Mouse (Mus musculus) ES-Bruce4 (cell line): ENCODE measurements around the gene Mt4. TPM values are rescaled to one million over a fixed set of nuclear protein-coding genes. Genes with fewer than 3 reads are reported as not detected.
A peak's percentile ranks its signal among the peaks of the same experiment; 100 is the strongest.

Source experiments
- H3K27ac ChIP-seq: 2 replicates; pipeline ENCODE4 v1.5.1; 2012; ENCODE audit warnings: low read length, inconsistent platforms; ENCODE audit not compliant: insufficient read depth
- H3K27me3 ChIP-seq: 2 replicates; pipeline ENCODE4 v1.6.1; 2012; ENCODE audit warnings: mild to moderate bottlenecking, low read length, inconsistent platforms; ENCODE audit not compliant: control insufficient read depth, poor library complexity, insufficient read depth, severe bottlenecking
- H3K36me3 ChIP-seq: 2 replicates; pipeline ENCODE4 v1.6.1; 2012; ENCODE audit warnings: inconsistent platforms, mild to moderate bottlenecking, low read length, moderate library complexity; ENCODE audit not compliant: control insufficient read depth, poor library complexity, insufficient read depth, severe bottlenecking
- H3K4me1 ChIP-seq: one replicate; pipeline ENCODE4 v1.8.1; 2011; ENCODE audit warnings: low read length; ENCODE audit not compliant: control insufficient read depth, insufficient read depth
- H3K4me3 ChIP-seq: 2 replicates; pipeline ENCODE4 v1.5.1; 2011; ENCODE audit warnings: low read depth, mild to moderate bottlenecking, low read length
- H3K9ac ChIP-seq: 2 replicates; pipeline ENCODE4 v1.6.1; 2012; ENCODE audit warnings: low read depth, mild to moderate bottlenecking, inconsistent platforms; ENCODE audit not compliant: poor library complexity, severe bottlenecking
- H3K9me3 ChIP-seq: replicated peaks from 2 replicates; pipeline ENCODE4 v1.6.1; 2012; ENCODE audit warnings: mild to moderate bottlenecking, low read length, inconsistent platforms; ENCODE audit not compliant: control insufficient read depth, poor library complexity, insufficient read depth, severe bottlenecking
- CTCF ChIP-seq: IDR thresholded peaks from one replicate; pipeline ENCODE4 v1.8.1; 2011; ENCODE audit warnings: low read depth, low read length
- EP300 ChIP-seq: IDR thresholded peaks from 2 replicates; pipeline ENCODE4 v1.6.1; 2011; ENCODE audit warnings: low read depth, low read length; ENCODE audit not compliant: insufficient read depth
- POLR2A ChIP-seq: IDR thresholded peaks from one replicate; pipeline ENCODE4 v1.8.1; 2011; ENCODE audit warnings: low read length; ENCODE audit not compliant: insufficient read depth
- polyA plus RNA-seq: library from polyadenylated mRNA; stranded (reverse); fragments of >200 nt; gene quantifications from 2 replicates; pipeline ENCODE4 v1.2.4, GENCODE M21; 2011; ENCODE audit warnings: low read depth; ENCODE audit not compliant: missing spikeins, insufficient read depth, insufficient read length

Mt4 gene
- polyA plus RNA-seq, 1 experiment: not detected

DNA sequence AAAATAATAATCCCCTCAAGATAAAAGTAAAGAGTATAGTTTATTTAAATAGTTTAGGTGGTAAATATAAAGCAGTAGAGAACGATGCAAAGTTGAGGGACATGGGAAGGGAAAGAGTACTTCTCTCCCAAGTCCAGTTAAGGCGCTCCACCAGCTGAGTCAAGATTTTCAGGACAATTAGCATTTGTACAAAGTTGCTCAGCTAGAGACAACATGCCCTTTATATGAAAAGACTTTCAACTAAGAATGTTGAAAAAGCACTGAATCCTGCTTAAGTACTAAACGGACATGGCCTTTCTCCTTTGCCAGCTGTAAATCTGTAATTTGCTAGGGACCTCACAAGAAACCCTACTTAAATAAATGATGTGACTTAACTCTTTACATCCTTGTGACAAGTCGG is 38.0 kb upstream of the Mt4 start:
- H3K27ac ChIP-seq: no peak overlapping the region; the same call in 1 of the 2 replicates
- H3K27me3 ChIP-seq: no peaks in the 10 kb centered on the region
- TF ChIP-seq EP300: no peak
- no peak for TF ChIP-seq CTCF
- no peak for TF ChIP-seq POLR2A
- no peaks in the 10 kb centered on the region for H3K36me3 ChIP-seq
- H3K4me1 ChIP-seq: no peaks in the 10 kb centered on the region
- H3K9me3 ChIP-seq: no peaks in the 10 kb centered on the region
- H3K9ac ChIP-seq: peak overlapping the region; percentile 38
- no peak overlapping the region for H3K4me3 ChIP-seq

DNA sequence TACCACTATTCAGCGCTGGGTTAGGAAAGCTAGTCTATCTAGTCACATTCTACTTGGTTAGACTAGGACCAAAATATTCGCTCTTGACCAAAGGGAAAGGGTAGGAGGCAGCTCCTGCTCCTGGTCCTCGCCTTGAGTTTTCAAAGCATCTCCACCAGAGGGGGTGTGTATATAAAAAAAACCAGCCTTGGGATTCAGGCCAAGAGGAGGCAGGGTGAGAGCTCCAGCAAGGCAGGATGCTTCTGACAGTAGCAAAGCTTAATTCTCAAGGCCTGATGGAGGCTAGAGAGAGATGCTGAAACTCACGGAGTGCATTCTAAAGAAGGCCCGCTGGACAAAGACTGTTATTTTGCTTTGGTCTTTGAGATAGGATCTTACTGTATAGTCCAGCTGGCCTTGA is 32.9 kb upstream of the Mt4 start:
- Histone ChIP-seq H3K27ac (no peak overlapping the region), H3K27me3 (no peaks in the 10 kb centered on the region), H3K9me3 (no peaks in the 10 kb centered on the region), H3K4me3 (no peak overlapping the region), H3K4me1 (no peaks in the 10 kb centered on the region), H3K36me3 (no peaks in the 10 kb centered on the region), H3K9ac (no peak overlapping the region)
- no peak for TF ChIP-seq POLR2A
- TF ChIP-seq CTCF: peak; percentile 14

DNA sequence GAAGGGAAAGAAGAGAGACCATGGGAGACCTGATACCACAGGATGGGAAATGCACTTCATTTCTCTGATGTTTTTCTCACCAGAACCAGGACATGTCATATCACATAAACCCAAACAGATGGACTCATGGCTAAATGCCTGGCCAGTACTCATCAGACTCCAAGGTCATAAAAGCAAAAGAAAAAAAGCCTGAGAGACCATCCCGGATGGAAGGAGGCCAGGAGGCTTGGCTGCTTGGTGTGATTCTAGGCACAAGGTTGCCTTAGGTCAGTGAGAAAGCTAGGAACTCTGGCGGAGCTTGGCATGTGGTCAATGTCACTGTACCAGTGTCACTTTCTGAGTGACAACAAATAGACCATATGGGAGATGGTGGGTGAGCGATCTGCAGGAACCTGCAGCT is 29.1 kb upstream of the Mt4 start:
- no peaks in the 10 kb centered on the region for H3K9me3 ChIP-seq
- H3K36me3 ChIP-seq: no peaks in the 10 kb centered on the region
- TF ChIP-seq EP300 (no peak), CTCF (no peak)
- no peaks in the 10 kb centered on the region for H3K4me1 ChIP-seq
- H3K27me3 ChIP-seq: no peaks in the 10 kb centered on the region
- no peak overlapping the region for H3K4me3 ChIP-seq
- H3K27ac ChIP-seq: no peak overlapping the region
- no peak overlapping the region for H3K9ac ChIP-seq

DNA sequence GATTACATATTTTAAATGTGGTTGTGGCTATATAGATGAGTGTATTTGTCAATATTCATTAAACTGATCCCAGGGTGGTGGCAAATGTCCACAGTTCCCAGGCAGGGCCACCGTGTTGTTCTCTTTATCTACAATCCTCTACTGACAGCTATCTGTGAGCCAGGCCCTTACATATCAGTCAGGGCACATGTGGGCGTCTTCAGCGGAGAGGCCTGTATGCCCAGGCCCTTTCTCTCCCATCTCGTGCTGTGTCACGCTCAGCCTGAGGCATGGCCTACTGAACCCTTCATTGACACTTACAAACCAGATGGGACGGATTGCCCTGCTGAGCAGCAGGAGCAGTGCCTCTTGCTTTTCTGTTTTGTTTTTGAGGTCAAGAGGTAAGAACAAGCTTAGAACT is 27.6 kb upstream of the Mt4 start:
- no peak for TF ChIP-seq POLR2A
- no peak for TF ChIP-seq CTCF
- no peak for TF ChIP-seq EP300
- no peak overlapping the region for H3K27ac ChIP-seq

DNA sequence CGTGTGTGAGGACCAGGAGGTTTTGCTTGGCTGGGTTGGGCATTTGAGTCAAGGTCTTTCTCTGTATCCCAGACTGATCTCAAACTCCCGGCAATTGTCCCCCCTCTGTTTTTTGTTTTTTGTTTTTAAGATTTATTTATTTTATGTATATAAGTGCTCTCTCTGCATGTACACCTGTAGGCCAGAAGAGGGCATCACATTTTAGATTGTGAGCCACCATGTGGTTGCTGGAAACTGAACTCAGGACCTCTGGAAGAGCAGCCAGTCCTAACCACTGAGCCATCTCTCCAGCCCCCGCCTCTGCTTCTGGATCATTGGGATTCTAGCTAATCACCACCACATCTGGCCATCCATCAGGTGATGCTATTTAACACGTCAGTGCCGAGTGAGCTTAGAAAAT is 27.2 kb upstream of the Mt4 start:
- no peaks in the 10 kb centered on the region for H3K36me3 ChIP-seq
- no peak overlapping the region for H3K27ac ChIP-seq
- no peaks in the 10 kb centered on the region for H3K4me1 ChIP-seq
- no peaks in the 10 kb centered on the region for H3K9me3 ChIP-seq
- no peak overlapping the region for H3K4me3 ChIP-seq
- H3K27me3 ChIP-seq: no peaks in the 10 kb centered on the region
- no peak overlapping the region for H3K9ac ChIP-seq
- no peak for TF ChIP-seq POLR2A
- no peak for TF ChIP-seq EP300
- TF ChIP-seq CTCF: no peak

More for the DNA sequence above, 27.6 kb upstream of the Mt4 start:
- no peak overlapping the region for H3K4me3 ChIP-seq
- no peaks in the 10 kb centered on the region for H3K4me1 ChIP-seq
- H3K36me3 ChIP-seq: no peaks in the 10 kb centered on the region
- no peak overlapping the region for H3K9ac ChIP-seq
- no peaks in the 10 kb centered on the region for H3K27me3 ChIP-seq
- H3K9me3 ChIP-seq: no peaks in the 10 kb centered on the region

DNA sequence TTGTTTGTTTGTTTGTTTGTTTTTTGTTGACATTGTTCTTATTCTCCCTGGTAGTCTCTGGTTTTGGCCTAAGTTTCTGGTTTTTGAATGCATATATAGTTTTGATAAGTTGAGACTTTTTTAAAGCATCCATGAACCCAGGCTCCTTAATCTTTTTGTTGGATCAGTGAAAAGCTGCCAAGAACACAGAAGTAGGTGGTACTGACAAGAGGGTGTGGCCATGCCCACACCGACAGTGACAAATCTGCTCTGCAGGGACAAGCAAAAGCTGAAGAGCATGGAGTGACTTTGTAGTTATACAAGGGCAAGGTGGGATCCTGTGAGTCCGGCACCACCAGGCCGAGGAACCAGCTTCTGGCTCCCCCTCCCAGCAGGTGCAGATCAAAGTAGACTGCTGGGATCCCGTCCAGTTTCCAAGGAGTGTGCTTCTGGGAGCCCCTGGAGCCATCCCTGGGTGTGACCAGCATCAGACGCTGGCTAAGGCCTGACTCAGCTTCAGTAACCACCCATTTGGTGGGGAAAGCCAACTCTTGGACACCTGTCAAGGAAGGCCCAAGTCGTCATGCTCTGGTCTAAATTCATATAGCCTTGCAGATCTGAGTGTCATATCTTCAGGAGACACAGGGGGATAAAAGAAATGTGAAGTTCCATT is 26.3 kb upstream of the Mt4 start:
- no peak overlapping the region for H3K9ac ChIP-seq
- TF ChIP-seq EP300: no peak
- TF ChIP-seq POLR2A: no peak
- no peak for TF ChIP-seq CTCF
- no peaks in the 10 kb centered on the region for H3K9me3 ChIP-seq
- H3K4me3 ChIP-seq: no peak overlapping the region
- H3K36me3 ChIP-seq: no peaks in the 10 kb centered on the region
- no peaks in the 10 kb centered on the region for H3K4me1 ChIP-seq
- no peak overlapping the region for H3K27ac ChIP-seq
- no peaks in the 10 kb centered on the region for H3K27me3 ChIP-seq
